9 mouse cellular contexts compared by ENCODE assay signal in the genomic region with DNA sequence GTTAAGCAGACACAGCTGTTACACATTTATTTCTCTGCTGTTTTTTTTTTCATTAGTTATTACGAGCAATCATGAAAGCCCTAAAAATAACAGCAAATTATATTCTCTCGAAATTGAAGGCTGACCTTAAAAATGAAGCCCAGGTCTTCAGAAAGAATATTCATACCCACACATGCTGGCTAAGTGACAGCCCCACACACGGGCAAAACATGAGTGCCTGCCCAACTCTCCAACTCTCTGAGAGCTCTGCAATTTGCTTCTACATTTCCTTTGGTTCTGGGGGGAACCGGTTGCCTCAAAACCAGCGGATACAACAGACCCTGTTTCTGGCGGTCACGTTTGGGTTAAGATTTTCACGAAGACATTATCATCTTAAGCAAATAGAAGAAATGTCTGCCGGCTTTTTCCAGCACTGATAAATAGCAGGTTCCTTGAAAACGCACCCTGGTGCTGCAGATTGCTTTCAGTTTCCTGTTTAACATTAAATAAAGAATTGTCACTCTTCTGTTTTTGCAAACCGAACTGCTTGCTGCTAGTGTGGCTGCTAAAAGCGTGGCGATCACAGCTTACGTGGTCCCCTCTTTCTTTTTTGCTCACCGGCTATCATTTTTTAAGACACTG.
A peak's percentile ranks its signal among the peaks of the same experiment; 100 is the strongest.
DNase-seq lines count a peak whose midpoint lies in the region; ATAC-seq and TF ChIP-seq lines count a peak whose summit lies in the region.
"Had no signal": no experiment of that assay in that cellular context is flagged by ENCODE, and none has a peak within 500 bp of the region (broad histone marks: within the 10 kb centered on the region; RNA-seq: fewer than 3 reads in every experiment).

No protein-coding gene starts in this region.

- no peak for ATAC-seq in kidney, embryonic 15.5 days (replicated peaks; ENCODE audit: low FRiP score)
- no peak for ATAC-seq in forebrain, postnatal 0 days
- ATAC-seq in megakaryocyte-erythroid progenitor cell, adult 5-6 weeks (replicated peaks; ENCODE audit: low FRiP score, low TSS enrichment, poor library complexity, severe bottlenecking): 0 out of 2 replicates have a peak, but pooled peaks have one; percentile 19

- 0 out of 2 replicates have a peak, but pooled peaks cover 6% of the 10 kb centered on the region for H3K4me1 ChIP-seq in kidney, embryonic 15.5 days
- H3K4me1 ChIP-seq in forebrain, postnatal 0 days (ENCODE audit: insufficient read depth): 0 out of 2 replicates have a peak, but pooled peaks cover 3% of the 10 kb centered on the region

- H3K27me3 ChIP-seq in kidney, embryonic 15.5 days: no peaks in the 10 kb centered on the region; the same call in 1 of the 2 replicates
- H3K27me3 ChIP-seq in forebrain, postnatal 0 days (ENCODE audit: insufficient read depth, low read length): no peaks in the 10 kb centered on the region
- H3K27me3 ChIP-seq: neural tube, embryonic 12.5 days had no signal

- H3K4me2 ChIP-seq in kidney, embryonic 15.5 days: peak overlapping the region; percentile 43
- H3K4me2 ChIP-seq in forebrain, postnatal 0 days (ENCODE audit: low read depth): peak overlapping the region; percentile 29; the same call in 1 of the 2 replicates
- H3K4me2 ChIP-seq: neural tube, embryonic 12.5 days had no signal

- no peak for TF ChIP-seq CTCF in forebrain, postnatal 0 days (IDR thresholded peaks at IDR 0.05; ENCODE audit: low read depth)

- peak overlapping the region; percentile 22; the same call in 1 of the 2 replicates for H3K27ac ChIP-seq in kidney, embryonic 15.5 days
- no peak overlapping the region for H3K27ac ChIP-seq in forebrain, postnatal 0 days (ENCODE audit: low read depth, low read length)
- H3K27ac ChIP-seq: neural tube, embryonic 12.5 days had no signal

- WGBS in kidney, embryonic 15.5 days: 57% methylated on average over 15 of the region's 15 CpGs
- WGBS in forebrain, postnatal 0 days: 28% methylated on average over 15 of the region's 15 CpGs

- H3K4me3 ChIP-seq in kidney, embryonic 15.5 days (replicated peaks): peak overlapping the region; percentile 7; the same call in 1 of the 2 replicates
- H3K4me3 ChIP-seq in forebrain, postnatal 0 days (ENCODE audit: low read depth, low read length): no peak overlapping the region
- H3K4me3 ChIP-seq: neural tube, embryonic 12.5 days had no signal

- H3K9me3 ChIP-seq in kidney, embryonic 15.5 days (replicated peaks): 0 out of 2 replicates have a peak, but pooled peaks cover 9% of the 10 kb centered on the region
- H3K9me3 ChIP-seq in forebrain, postnatal 0 days (ENCODE audit: low read length): no peaks in the 10 kb centered on the region
- H3K9me3 ChIP-seq: neural tube, embryonic 12.5 days had no signal

- no peak for DNase-seq in kidney, postnatal 25 days
- DNase-seq in MEL-GATA-1-ER (ENCODE audit: extremely low read depth, low read depth): peak; percentile 68
- peak; percentile 37 for DNase-seq in forebrain, postnatal 0 days
- DNase-seq in urinary bladder, adult 18-20 months (ENCODE audit: low spot score in 2 of 2): no peak
- DNase-seq in urinary bladder, postnatal 36 days (ENCODE audit: low spot score in 2 of 2): no peak
- no peak for DNase-seq in retina, embryonic 14.5 days (ENCODE audit: low spot score)

- no peaks in the 10 kb centered on the region for H3K36me3 ChIP-seq in kidney, embryonic 15.5 days
- H3K36me3 ChIP-seq in forebrain, postnatal 0 days (ENCODE audit: insufficient read depth): no peaks in the 10 kb centered on the region
- H3K36me3 ChIP-seq: neural tube, embryonic 12.5 days had no signal

- H3K9ac ChIP-seq in kidney, embryonic 15.5 days: no peak overlapping the region
- no peak overlapping the region for H3K9ac ChIP-seq in forebrain, postnatal 0 days
- H3K9ac ChIP-seq: neural tube, embryonic 12.5 days had no signal

Comparison
In these comparisons a context has a peak if more than half of its experiments do, and no peak if none do; other contexts are left out.
1. DNase-seq: peak in MEL-GATA-1-ER (single experiment) and forebrain, postnatal 0 days (single experiment); none in kidney, postnatal 25 days (0 of 2), urinary bladder, adult 18-20 months (0 of 2), urinary bladder, postnatal 36 days (0 of 2) and retina, embryonic 14.5 days (single experiment).